Mouse (Mus musculus): Measurements from ENCODE around the gene Dohh.

Dohh gene

GRCm38 (mm10) chr10:81406504-81407440 is 22.5 kb downstream of the Dohh start:
- no peak for DNase-seq

- peak; percentile 89 to 93 for DNase-seq
These were observed 23.6 kb downstream of the Dohh start for GRCm38 (mm10) chr10:81407539-81408423.

- no peak for DNase-seq
These were observed 24.1 kb downstream of the Dohh start for GRCm38 (mm10) chr10:81408424-81408729.

- DNase-seq: peak; percentile 82 to 84
These were observed 24.7 kb downstream of the Dohh start for GRCm38 (mm10) chr10:81408871-81409291.

GRCm38 (mm10) chr10:81409330-81409729 is 25.1 kb downstream of the Dohh start:
- no peak for DNase-seq

GRCm38 (mm10) chr10:81410350-81410749 is 26.1 kb downstream of the Dohh start:
- DNase-seq: no peak

GRCm38 (mm10) chr10:81410981-81411380 is 26.8 kb downstream of the Dohh start:
- no peak for DNase-seq

- peak; percentile 97 for DNase-seq
These were observed 27.5 kb downstream of the Dohh start for GRCm38 (mm10) chr10:81411471-81412400.

GRCm38 (mm10) chr10:81412586-81413309 is 28.5 kb downstream of the Dohh start:
- no peak for DNase-seq

- DNase-seq: peak; percentile 88 to 89
These were observed 29.4 kb downstream of the Dohh start for GRCm38 (mm10) chr10:81413310-81414261.

GRCm38 (mm10) chr10:81414682-81415081 is 30.5 kb downstream of the Dohh start:
- DNase-seq: peak in 1 of 2 experiments; percentile 74

- no peak for DNase-seq
These were observed 30.9 kb downstream of the Dohh start for GRCm38 (mm10) chr10:81415146-81415545.

- DNase-seq: peak; percentile 72 to 73
These were observed 31.5 kb downstream of the Dohh start for GRCm38 (mm10) chr10:81415549-81416310.

- DNase-seq: peak; percentile 98 to 99
These were observed 32.5 kb downstream of the Dohh start for GRCm38 (mm10) chr10:81416581-81417226.

GRCm38 (mm10) chr10:81417227-81418215 is 33.3 kb downstream of the Dohh start:
- DNase-seq: peak in 1 of 2 experiments; percentile 62

- DNase-seq: peak in 1 of 2 experiments; percentile 34
These were observed 34.2 kb downstream of the Dohh start for GRCm38 (mm10) chr10:81418216-81419070.
